Mouse (Mus musculus): Measurements from ENCODE around the gene Lsm2. TPM values are rescaled to one million over a fixed set of nuclear protein-coding genes. Genes with fewer than 3 reads are reported as not detected.

Gene Lsm2
- total RNA-seq, 2 experiments from 2014 or later: 15.0 to 15.4 TPM

- peak; percentile 7 for DNase-seq
Measured at GRCm38 (mm10) chr17:35013221-35013620, 31.6 kb downstream of the Lsm2 start.

GRCm38 (mm10) chr17:35015296-35015695, 33.6 kb downstream of the Lsm2 start:
- DNase-seq: peak; percentile 6

GRCm38 (mm10) chr17:35016376-35016775, 34.7 kb downstream of the Lsm2 start, which contains the start of gene Vwa7:
Vwa7 (plus strand) TSS chr17:35016579.
- DNase-seq: peak; percentile 52

- peak; percentile 5 for DNase-seq
Measured at GRCm38 (mm10) chr17:35016791-35017705, 35.4 kb downstream of the Lsm2 start.

DNA sequence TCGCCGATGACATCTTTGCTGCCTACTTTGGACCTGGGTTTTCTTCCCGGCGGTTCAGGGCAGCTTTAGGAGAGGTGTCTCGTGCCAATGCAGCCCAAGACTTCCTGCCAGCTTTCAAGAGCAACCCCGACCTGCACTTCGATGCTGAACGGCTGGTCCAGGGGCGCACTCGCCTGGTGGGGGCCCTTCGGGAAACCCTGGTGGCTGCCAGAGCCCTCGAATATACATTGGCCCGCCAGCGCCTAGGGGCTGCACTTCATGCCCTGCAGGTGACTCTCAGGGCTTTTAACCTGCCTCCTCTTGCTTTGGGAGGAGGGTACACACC, 36.0 kb downstream of the Lsm2 start:
- no peak for DNase-seq

DNA sequence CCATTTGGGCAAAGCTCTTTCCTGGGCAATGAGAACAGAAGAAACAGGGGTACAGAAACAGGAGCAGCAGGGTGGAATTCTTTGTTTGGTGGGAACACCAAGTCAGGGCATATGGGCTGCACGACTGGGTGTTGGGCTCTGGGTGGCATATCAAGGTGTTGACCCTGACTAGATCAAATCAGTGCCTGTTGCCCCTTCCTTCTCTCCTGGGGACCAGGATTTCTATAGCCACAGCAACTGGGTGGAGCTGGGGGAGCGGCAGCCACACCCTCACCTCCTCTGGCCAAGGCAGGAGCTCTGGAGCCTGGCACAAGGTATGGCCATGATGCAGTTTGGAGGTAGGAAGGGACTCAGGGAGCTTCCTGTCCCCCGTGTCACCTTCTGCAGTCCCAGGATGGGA, 36.5 kb downstream of the Lsm2 start:
- no peak for DNase-seq

DNA sequence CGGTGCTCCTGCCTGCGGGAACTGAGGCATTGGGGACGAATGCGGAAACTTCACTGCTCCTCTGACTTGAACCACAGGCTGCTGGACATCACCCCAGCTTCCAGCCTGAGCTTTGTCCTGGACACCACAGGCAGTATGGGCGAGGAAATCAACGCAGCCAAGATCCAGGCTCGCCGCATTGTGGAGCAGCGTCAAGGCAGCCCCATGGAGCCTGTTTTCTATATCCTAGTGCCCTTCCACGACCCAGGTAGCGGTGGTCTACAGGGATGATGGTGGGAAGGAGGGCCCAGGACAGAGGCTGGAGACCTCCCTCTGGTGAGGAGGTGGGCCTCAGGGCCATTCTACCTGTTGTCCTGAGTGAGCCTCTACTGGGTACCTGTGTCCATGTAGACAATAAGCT, 38.2 kb downstream of the Lsm2 start:
- no peak for DNase-seq

GRCm38 (mm10) chr17:35020551-35020950, 38.9 kb downstream of the Lsm2 start:
- no peak for DNase-seq

GRCm38 (mm10) chr17:35021163-35021808, 39.6 kb downstream of the Lsm2 start:
- DNase-seq: peak; percentile 75

DNA sequence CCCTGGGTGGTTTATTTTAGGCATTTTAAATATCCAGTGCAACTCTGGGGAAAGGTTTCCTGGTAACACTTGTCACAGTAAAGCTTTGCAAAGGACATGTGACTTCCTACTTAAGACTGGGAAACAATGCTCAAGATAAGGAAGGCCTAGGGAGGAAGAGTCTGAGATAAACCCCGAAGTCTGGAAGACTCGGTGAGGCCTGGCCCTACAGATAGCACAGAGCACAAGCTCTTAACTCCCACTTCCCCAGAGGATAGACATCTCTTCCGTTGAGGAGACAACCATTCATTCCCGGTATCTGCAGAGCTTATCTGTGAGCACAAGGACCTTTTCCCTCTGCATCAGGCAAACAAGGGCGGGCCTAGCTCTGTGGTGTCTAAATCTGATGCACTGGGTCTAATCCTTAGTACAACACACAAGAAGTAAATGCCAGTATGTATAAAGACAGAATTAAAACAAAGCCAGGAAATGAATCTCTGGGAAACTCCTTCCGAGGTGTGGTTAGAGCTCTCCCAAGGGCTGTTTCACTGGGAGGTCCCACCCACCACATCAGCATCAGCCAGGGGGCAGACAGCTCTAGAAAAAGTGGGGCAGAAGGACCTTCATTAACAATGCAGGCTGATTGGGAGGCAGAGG, 40.3 kb downstream of the Lsm2 start:
- DNase-seq: no peak

GRCm38 (mm10) chr17:35022541-35023060, 40.9 kb downstream of the Lsm2 start:
- DNase-seq: no peak

DNA sequence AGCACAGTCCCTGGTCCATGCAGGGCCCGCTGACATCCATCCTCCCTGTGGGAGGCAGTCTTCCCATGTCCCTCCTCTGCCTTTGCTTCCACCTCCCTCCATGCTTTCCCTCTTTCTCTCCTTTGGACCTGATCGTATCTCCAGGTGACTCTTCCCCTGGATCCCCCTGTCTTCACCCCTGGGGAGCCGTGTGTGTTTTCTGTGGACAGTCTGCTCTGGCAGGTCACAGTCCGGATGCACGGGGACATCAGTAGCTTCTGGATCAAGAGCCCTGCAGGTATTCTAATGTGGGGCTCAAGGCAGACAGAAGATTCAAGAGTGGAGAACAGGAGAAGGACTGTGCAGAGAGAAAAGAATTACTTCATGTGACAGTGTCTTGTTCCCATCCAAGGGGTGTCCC, 41.6 kb downstream of the Lsm2 start:
- DNase-seq: no peak

DNA sequence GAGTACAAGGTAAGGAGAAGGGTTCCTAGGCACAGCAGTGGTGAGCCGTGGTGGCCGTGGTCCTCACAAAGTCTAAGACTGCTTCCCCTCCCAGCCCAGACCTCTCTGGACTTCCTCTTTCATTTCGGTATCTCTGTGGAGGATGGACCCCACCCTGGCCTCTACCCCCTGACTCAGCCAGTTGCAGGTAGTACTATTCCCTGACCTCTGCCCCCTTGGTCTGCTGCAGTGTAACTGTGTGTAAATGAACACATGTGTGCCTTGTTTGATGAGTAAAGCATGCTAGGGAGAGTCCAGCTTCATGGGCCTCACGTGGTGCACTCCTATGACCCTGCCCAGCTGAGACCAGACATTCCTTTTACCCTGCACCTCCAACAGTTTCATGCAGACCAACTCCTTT, 42.1 kb downstream of the Lsm2 start:
- no peak for DNase-seq

DNA sequence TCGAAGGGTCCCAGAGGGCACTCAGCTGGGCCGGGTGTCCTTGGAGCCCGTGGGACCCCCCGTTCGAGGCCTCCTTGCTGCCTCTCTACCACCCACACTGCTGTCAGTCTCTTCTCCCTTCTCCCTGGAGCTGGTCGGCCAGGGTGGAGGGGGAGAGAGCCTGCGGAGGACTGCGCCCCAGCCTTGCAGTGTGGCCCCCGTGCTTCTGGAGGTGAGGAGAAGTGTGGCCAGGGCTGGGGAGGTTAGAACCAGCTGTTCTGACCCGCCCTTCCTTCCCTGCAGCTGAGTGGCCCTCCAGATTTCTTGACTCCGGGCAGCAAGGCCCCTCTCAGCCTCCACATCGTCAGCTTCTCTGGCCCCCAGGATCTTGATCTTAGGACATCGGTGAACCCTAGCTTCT, 42.6 kb downstream of the Lsm2 start:
- DNase-seq: no peak

- peak; percentile 31 for DNase-seq
Measured at GRCm38 (mm10) chr17:35024691-35025488, 43.2 kb downstream of the Lsm2 start.

DNA sequence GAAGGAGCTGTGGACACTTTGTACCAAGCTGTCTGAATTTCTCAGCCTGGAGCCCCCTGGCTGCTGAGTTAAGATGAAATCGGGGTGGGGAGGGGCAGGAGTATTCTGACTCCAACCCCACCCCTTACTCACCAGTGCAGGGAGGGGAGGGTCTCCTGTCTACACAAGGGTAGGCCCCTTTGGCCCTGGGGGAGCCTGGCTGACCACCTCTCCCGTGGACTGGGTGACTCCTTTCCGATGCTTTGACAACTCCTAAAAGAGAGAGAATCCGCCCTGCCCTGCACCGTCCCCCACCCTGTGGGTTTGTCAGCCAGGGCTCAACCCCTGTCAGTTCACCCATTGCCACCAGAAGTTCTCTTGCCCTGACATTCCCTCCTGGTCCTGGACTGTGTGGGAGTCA, 44.5 kb downstream of the Lsm2 start:
- DNase-seq: no peak

- DNase-seq: peak; percentile 68
Measured at GRCm38 (mm10) chr17:35027277-35028068, 45.8 kb downstream of the Lsm2 start, which contains the start of gene Sapcd1. Sapcd1 (minus strand) TSS chr17:35028016.

GRCm38 (mm10) chr17:35028315-35028714, 46.7 kb downstream of the Lsm2 start:
- no peak for DNase-seq

GRCm38 (mm10) chr17:35029691-35030532, 48.2 kb downstream of the Lsm2 start:
- no peak for DNase-seq

DNA sequence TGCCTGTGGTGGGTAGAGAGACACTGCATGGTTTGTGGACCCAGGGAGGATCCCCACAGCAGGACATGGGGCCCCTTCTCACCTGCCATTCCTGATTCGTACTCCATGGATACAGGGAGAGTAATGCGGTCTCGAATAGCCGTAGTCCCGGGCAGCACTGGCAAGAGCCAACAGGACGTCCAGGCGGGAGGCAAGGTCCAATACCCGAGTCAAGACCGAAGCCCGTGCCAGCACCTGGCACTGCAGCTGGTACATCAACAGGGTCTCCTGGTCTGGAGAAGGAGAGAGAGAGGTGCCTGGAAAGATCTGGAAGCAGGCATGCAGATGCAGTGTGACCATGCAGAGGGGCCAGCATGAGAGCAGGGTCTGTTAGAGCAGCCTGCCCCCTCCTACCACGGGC, 49.6 kb downstream of the Lsm2 start:
- DNase-seq: no peak

Data from gastrocnemius, postnatal 25 days (tissue).